Mouse (Mus musculus) thymus, postnatal 36 days (tissue): ENCODE data around the gene Olfr1358.
"Not testable (repeated sequence)": the region's sequence is repeated elsewhere in the genome, so short reads cannot be mapped to it uniquely, and the experiment has no call there.

Experiments used
- DNase-seq, 2 experiments: peaks; one replicate each; pipeline ENCODE4 v3.0.0; 2022; ENCODE audit warnings: mixed read lengths in 2 of 2

Gene Olfr1358

DNA sequence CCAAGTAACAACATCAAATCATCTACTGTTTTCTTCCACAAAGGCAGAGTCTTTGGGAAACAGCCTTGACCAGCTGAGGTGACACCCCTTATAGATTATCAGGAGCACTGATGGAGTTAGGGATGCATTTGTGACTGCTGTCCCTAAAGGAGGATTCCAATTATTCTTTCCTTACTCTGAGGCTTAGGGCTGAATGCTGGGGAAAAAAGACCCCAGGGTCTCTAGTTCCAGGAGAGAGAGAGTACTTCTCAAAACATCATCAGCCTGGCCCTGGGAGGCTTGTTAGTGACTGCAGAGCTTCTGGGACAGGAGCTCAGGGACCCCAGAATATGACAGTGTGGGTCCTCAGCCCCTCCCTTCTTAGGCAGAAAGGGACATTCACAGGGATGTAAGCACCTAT, at the start of gene Olfr1358:
TSS of gene Olfr1358 (plus strand) at position 301 of the 400 bp plus-strand sequence.
- no peak for DNase-seq

DNA sequence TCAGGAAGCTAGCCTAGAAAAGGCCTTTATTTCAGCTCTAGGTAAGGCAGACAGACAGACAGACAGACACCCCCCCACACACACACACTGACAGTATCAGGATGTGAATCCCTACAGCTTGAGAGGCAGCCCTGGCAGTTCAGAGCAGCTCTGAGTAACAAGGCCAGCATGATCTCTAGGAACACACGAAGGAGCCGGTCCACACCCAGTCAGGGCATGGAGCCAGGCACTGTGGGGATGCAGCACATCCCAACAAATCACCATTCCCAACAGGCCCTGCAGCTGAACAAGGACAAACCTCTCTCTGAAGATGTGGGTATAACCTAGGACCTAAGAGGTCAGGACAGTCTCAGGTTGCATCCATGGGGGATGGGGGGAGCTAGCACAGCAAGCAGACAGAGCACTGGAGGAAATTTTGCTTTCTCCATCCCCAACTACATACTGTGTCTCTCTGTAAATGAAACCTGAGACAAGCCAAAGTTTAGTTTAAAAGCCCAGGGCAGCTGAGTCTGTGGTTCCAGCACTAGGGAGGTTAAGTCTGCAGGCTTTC, 49.4 kb upstream of the Olfr1358 start:
- DNase-seq: no peak

GRCm38 (mm10) chr10:78470582-78471313, 46.5 kb upstream of the Olfr1358 start:
- no peak for DNase-seq

DNA sequence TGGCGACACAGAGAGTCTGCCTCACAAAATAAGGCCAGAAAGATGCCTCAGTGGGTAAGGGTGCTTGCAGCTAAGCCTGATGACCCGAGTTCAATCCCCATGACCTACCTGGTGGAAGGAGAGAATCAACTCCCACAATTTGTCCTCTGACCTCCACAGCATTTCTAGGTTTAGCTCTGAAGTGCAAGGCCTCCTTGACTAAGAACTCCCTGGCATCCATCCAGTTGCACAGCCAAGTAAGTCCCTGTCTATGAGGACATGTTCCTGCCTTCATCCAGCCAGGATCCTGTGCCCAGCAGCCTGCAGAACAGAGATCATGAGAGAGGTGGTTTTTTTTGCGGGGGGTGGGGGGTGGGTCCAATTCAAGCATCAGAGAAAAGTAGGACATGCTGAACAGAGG, 45.2 kb upstream of the Olfr1358 start:
- no peak for DNase-seq

DNA sequence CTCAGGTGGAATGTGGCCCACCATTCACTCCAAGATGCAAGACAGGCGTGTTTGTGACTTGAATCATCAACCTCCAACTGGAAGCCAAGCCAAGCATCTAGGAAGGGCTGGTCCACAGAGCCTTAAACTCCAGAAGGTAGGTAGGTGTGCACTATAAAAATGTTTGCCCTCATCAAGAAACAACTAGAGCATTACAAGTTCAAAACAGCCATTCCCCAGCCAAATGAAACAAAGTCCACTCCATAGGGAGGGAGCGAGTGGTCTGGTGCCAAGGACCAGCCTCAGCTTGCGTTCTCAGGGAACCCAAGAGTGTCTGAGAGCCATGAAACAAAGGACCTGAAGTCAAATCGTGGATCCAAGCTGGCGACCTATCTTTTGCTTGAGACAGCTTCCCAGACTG, 43.8 kb upstream of the Olfr1358 start:
- no peak for DNase-seq

DNA sequence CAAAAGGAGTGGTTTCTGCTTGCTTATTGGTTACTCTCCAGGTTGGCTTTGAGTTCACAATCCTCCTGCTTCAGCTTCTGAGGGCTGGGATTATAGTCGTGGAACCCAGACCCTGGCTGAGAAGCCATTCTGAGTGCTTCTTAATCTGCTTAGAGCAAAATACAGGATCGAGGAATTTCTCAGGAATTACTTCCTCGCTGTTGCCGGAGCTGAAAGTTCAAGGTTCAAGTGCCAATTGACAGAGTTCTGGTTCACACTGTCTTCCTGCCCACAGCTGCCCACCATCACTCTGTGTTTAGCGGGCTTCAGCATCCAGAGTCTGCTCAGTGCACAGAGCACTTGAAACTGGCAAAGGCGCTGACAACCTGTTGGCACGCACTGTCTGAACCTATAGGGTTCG, 42.5 kb upstream of the Olfr1358 start:
- DNase-seq: no peak

- DNase-seq: no peak
These were observed 40.4 kb upstream of the Olfr1358 start for GRCm38 (mm10) chr10:78476821-78477220.

- no peak for DNase-seq
These were observed 36.0 kb upstream of the Olfr1358 start for GRCm38 (mm10) chr10:78480954-78481927.

GRCm38 (mm10) chr10:78481928-78482499, 35.2 kb upstream of the Olfr1358 start:
- peak; percentile 68 to 74 for DNase-seq

DNA sequence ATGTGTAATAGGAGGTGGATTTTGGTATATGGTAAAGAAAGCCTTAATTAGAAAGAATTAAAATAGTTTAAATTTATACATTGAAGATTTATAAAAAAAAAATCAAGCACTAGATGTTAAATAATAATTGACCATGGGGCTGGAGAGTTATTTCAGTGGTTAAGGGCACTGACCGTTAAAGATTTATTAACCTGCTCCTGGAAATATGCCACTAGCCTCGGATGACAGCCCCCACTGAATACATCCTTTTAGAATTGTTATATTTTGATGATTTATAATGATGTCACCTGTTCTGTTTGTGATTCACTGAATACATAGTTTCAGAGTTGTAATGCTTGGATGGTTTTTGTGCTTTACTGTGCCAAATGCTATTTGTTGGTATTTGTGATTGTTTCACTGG, 31.9 kb upstream of the Olfr1358 start:
- DNase-seq: not testable (repeated sequence)

DNA sequence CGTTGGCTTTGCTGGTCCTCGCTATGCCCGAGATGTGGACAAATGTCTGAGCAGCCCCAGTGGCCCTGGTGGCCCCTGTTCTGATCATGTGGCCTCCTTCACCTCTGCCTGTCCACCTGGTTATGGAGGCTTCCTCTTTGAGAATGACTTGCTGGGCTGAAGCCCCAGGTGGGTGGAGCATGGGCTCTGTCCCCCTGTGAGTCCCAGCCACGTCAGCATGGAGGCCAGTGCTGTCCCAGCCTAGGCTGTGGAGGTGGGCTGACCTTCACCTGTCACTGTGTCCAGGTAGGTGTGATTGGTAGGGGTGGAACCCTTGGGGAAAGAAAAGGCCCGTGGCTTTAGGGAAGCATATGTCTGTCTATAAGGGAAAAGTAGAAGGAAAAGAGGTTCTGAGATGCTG, 30.4 kb upstream of the Olfr1358 start:
- no peak for DNase-seq

GRCm38 (mm10) chr10:78487431-78488086, 29.7 kb upstream of the Olfr1358 start:
- peak; percentile 85 to 86 for DNase-seq

- no peak for DNase-seq
These were observed 14.1 kb upstream of the Olfr1358 start for GRCm38 (mm10) chr10:78502986-78503733.

- DNase-seq: no peak
These were observed 2.6 kb downstream of the Olfr1358 start for GRCm38 (mm10) chr10:78519792-78520191.

- DNase-seq: peak; percentile 47 to 54
These were observed 3.2 kb downstream of the Olfr1358 start for GRCm38 (mm10) chr10:78520260-78521005.

DNA sequence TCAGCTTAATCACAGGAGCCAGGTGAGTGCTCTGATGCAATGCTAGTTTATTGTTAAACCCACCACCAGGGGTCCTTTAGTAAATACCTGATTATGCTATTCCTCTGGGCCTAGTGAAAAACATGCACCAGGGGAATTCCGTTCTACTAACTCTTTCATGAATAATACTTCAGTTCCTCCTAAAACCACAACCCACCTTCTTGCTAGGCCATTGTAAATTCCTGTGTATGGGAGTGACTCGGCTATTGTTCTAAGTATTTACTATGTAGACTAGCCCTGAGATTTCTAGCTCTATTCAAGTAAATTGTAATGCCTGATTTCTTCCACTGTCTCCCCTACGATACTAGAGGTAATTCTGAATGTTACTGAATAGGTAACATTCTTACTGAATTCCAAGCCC, 7.8 kb downstream of the Olfr1358 start:
- not testable (repeated sequence) for DNase-seq

DNA sequence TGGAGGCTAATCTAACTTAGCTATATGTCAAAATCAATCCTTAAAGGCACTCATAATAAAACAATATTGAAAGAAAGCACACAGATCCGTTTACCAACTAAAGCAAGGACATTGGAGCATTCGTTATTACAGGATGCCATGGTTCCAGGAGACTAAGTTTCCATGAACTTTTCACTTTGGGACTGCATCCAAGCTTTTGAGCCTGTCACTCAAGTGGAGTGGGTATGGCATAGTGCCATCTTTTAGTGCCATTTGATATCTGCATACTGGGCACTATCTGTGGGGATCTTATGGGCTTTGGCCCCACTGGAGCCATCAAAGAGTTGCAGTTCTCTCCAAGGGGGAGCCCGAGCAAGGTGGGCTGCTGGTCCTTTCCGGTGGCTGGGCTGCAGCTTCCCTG, 8.3 kb downstream of the Olfr1358 start:
- no peak for DNase-seq

- DNase-seq: peak; percentile 47 to 51
These were observed 23.7 kb downstream of the Olfr1358 start for GRCm38 (mm10) chr10:78540943-78541342.

DNA sequence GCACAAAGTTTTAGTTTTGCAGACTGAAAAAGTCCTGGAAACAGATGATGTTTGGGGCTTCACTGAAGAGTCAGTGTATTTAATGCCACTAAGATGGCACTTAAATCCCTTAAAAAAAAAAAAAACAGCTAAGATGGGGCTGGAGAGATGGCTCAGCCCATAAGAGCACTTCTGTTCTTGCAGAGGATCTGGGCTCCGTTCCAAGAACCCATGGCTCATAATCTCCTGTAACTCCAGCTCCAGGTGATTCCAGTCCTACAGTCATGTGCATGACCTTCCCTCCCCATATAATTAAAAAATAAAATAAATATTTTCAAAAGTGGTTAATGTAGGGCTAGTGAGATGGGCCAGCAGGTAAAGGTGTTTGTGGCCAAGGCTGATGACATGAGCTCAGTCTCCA, 47.8 kb downstream of the Olfr1358 start:
- DNase-seq: no peak

GRCm38 (mm10) chr10:78569191-78569590, 52.0 kb downstream of the Olfr1358 start:
- no peak for DNase-seq

- no peak for DNase-seq
These were observed 52.5 kb downstream of the Olfr1358 start for GRCm38 (mm10) chr10:78569686-78570085.
